Mouse (Mus musculus) heart, adult 9 months (tissue): ENCODE measurements around the gene Pgpep1l.

Source experiments
- DNase-seq, 2 experiments: peaks; one replicate each; pipeline ENCODE4 v3.0.0; 2022; ENCODE audit warnings: low spot score in 2 of 2

Pgpep1l gene

GRCm38 (mm10) chr7:68215522-68216070 is 48.4 kb downstream of the Pgpep1l start:
- DNase-seq: peak; percentile 43 to 58

GRCm38 (mm10) chr7:68213842-68214241 is 50.2 kb downstream of the Pgpep1l start:
- no peak for DNase-seq

DNA sequence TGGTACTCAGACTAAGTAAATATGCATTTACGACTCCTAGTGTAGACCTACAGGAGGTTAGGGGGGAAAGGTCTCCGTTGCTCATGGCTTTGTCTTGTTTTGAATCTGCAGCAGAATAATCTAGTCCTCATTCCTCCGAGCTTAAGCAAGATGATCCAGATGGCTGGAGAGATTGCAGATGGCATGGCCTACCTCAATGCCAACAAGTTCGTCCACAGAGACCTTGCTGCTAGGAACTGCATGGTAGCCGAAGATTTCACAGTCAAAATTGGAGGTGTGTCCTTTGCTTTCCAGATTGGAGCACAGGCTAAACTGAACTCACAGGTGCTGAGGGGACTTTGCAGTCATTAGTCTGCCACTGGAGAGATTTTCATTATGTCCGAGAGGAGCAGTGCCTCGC is 52.1 kb downstream of the Pgpep1l start:
- no peak for DNase-seq

GRCm38 (mm10) chr7:68210417-68210816 is 53.6 kb downstream of the Pgpep1l start:
- DNase-seq: no peak

GRCm38 (mm10) chr7:68209039-68209438 is 55.0 kb downstream of the Pgpep1l start:
- DNase-seq: no peak

- DNase-seq: no peak
These were observed 58.1 kb downstream of the Pgpep1l start for GRCm38 (mm10) chr7:68205776-68206427.

DNA sequence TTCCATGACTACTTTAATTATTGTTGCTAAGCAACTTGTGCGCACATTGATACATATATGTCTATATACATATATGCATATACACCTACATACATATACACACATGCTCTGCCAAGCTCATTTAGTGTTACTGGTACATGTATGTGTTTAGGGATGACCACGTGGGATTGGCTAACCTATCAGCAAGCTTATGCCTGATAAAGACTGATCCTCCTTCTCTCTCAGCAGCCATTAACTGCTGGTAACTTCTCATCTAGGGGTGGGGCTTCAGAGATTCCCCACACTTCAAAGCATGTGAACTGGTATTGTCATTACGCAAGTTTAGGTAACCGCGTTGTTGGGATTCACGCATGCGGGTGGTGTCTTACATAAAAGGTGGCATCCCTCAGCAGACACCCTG is 64.4 kb downstream of the Pgpep1l start:
- DNase-seq: no peak

GRCm38 (mm10) chr7:68193958-68194695 is 69.9 kb downstream of the Pgpep1l start:
- peak; percentile 9 to 32 for DNase-seq

GRCm38 (mm10) chr7:68189691-68190456 is 74.2 kb downstream of the Pgpep1l start:
- no peak for DNase-seq

DNA sequence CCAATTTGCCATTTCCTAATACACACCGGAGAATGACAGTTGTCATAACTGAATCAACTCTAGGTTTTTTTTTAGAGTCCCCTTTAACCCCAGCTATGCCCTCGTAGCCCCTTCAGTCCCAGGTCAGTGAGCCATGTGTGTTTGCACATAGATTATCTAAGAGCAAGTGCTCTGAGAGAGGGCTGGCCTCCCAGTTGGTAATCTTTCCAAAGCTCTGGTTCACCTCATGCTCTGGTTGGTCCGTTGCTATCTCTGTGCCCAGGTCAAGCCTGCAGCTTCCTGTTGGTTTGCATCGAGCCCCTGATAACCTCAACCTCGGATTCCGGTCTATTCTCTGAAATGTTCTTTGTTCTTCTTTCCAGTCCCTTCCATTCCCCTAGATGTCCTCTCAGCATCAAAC is 74.8 kb downstream of the Pgpep1l start:
- no peak for DNase-seq
